Mouse (Mus musculus) myocyte (in vitro differentiated cells): Measurements from ENCODE around the gene Impdh1.

Experiments used
- E2F4 ChIP-seq: IDR thresholded peaks from one replicate; pipeline ENCODE4 v1.6.1; 2011; ENCODE audit warnings: mild to moderate bottlenecking, control low read depth, moderate library complexity; ENCODE audit not compliant: insufficient read depth
- MAX ChIP-seq: IDR thresholded peaks from one replicate; pipeline ENCODE4 v1.6.1; 2011; ENCODE audit warnings: low read depth, mild to moderate bottlenecking, control low read depth
- POLR2A ChIP-seq: IDR thresholded peaks from one replicate; pipeline ENCODE4 v1.6.1; 2011; ENCODE audit warnings: low read depth, mild to moderate bottlenecking, control low read depth, moderate library complexity; ENCODE audit not compliant: insufficient read length
- POLR2AphosphoS2 ChIP-seq: IDR thresholded peaks from one replicate; pipeline ENCODE4 v1.6.1; 2011; ENCODE audit warnings: low read depth, control low read depth; ENCODE audit not compliant: insufficient read length

- no peak for TF ChIP-seq POLR2AphosphoS2
- no peak for TF ChIP-seq POLR2A
- no peak for TF ChIP-seq MAX
- no peak for TF ChIP-seq E2F4
Measured at GRCm38 (mm10) chr6:29201341-29201740, 14.8 kb downstream of the Impdh1 start.
